Mouse (Mus musculus) urinary bladder, postnatal 0 days (tissue): ENCODE measurements around the gene Gm12355. TPM values are rescaled to one million over a fixed set of nuclear protein-coding genes. Genes with fewer than 3 reads are reported as not detected.

Experiments used
- polyA plus RNA-seq: library from polyadenylated mRNA; unstranded; fragments of >200 nt; fragmentation: Nextera tagmentation; extraction: Ambion mirVana; gene quantifications from 2 replicates; pipeline ENCODE4 v1.2.1, GENCODE M21; 2015

The Gm12355 gene
- 0.51 and 0.59 TPM in 2 replicates for polyA plus RNA-seq

DNA sequence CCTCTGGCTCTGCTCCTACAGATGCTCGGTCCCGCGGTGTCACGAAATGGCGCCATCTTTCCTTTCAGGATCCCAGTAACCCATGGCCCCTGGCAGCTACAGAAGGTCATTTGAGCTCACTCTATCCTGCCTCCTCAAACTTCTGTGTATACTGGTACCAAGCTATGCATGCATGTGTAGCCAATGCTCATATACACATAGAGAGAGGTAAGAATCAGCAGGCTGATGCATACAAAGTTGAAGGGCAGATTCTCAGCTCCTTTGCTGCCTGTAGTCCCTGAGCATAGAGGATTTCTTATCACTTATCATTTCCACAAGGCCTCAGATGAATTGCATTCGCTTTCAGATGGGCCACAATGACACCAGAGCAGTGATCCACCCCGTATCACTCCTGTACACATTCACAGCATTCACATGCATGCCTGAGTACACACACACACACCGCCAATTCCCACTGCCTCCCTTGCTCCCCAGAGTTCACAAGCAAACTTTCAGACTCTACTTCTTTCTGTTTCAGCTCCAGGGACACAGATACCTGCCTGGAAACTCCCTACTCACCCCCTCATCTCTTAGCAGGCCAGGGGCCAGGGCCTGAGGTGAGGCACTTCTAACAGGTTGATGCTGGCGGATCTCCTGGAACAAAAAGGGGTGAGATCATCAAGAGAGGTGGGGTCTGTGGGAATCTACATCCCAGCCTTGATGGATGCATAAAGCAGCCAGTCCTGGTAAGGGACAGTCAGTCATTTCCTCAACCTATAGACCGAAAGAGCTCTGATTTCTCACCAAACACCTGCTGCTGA, at the start of gene Gm12355, which contains the start of gene Gsdma3:
Gm12355 (minus strand) TSS at position 51 of the 800 bp plus-strand sequence.
Gsdma3 (plus strand) TSS at position 750 of the 800 bp plus-strand sequence.

DNA sequence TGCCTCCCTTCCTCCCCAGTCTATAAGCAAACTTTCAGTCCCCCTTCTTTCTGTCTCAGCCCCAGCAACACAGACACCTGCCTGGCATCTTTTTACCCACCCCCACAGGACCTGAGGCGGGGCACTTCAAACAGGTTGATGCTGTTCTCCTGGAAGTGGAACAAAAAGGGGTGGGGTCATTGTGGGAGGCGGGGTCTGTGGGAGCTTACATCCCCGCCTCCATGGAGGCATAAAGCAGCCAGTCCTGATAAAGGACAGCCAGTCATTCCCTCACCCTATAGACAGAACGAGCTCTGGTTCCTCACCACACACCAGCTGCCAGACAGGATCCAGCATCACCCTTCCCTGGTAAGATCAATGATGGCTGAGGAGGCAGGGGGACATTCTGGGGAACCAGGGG, 38.6 kb upstream of the Gm12355 start, which contains the start of gene Gsdma:
Gsdma (plus strand) TSS at position 261 of the 400 bp plus-strand sequence.

DNA sequence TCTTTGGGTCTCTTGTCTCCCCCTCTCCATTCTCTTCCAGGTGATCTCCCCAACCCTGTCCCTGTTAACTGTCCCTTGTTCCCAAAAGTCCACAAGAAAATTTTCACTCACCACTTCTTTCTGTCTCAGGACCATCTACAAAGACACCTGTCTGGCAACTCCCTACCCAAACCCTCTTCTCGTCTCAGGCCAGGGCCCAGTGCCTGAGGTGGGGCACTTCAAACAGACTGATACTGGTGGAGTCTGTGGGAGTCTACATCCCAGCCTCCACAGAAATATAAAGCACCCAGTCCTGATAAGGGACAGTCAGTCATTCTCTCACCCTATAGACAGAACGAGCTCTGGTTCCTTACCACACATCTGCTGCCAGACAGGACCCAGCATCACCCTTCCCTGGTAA, 21.0 kb upstream of the Gm12355 start, which contains the start of gene Gsdma2:
Gsdma2 (plus strand) TSS at position 301 of the 400 bp plus-strand sequence.

DNA sequence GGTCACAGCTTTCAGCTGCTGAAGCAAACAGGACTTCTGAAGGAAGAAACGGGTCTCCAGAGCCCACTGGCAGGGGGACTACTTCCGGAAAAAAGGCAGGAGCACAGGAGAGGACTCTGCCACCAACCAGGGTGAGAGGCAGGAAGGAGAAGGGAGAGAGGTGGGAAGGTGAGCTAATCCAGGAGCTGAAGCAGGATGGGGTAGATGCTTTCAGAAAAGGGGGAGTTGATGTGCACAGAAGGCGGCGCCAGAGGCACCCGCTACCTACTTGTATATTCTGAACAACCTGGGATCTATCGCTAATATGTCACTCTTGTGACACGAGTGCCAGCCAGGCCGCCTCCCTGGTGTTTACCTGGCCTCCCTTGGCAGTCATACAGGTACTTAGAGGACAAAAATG, 27.5 kb downstream of the Gm12355 start, which contains the start of gene Lrrc3c:
Lrrc3c (plus strand) TSS at position 301 of the 400 bp plus-strand sequence.

DNA sequence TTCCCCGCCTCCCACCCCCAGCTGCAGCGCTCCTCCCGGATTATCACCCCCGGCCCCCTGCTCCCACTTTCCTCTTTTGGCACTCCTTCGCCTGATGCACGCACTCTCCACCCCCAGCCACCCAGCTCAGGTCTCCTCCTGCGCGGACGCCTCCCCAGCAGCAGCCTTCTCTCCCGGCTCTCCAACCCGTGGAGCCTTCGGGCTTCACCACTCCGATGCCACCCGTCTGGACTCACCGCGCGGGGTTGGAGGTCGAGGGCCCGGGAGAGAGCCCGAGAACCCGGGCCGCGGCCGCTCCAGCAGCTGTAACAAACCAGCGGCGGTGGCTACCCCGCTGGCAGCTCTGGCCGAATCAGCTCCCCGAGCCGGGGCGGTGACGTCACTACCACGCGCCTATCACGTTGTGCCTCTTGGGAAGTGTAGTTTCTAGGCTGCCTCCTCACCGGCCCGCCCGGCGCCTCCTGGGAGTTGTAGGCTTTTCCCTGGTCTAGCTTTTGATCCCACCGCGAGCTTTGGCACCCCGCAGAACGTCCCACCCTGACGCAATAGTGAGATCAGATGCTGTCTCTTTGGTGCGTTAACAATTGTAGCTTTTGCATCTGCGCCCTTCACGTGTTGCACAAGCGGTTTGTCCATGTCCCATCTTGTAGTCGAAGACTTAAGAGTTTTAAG, 38.4 kb downstream of the Gm12355 start, which contains the start of gene Ormdl3:
Ormdl3 (minus strand) TSS at position 477 of the 672 bp plus-strand sequence.

Other genes starting within 250 kb of the Gm12355 start
- 0.17 TPM in 1 of 2 replicates, not detected in the other for gene Tcap, start 241.8 kb downstream of the Gm12355 start, polyA plus RNA-seq
- gene Pnmt, start 239.2 kb downstream of the Gm12355 start, polyA plus RNA-seq: not detected in 2 replicates
- gene Pgap3, start 225.2 kb downstream of the Gm12355 start, polyA plus RNA-seq: 4.9 and 5.2 TPM in 2 replicates
- gene Erbb2, start 213.2 kb downstream of the Gm12355 start, polyA plus RNA-seq: 19.6 and 20.7 TPM in 2 replicates
- gene Mien1, start 186.7 kb downstream of the Gm12355 start, polyA plus RNA-seq: 68.4 and 69.1 TPM in 2 replicates
- 18.8 and 21.9 TPM in 2 replicates for gene Grb7, start 179.3 kb downstream of the Gm12355 start, polyA plus RNA-seq
- gene Ikzf3, start 79.6 kb downstream of the Gm12355 start, polyA plus RNA-seq: 2.3 and 2.8 TPM in 2 replicates
- 0.16 and 0.56 TPM in 2 replicates for gene Zpbp2, start 74.6 kb downstream of the Gm12355 start, polyA plus RNA-seq
- gene Ormdl3, start 38.3 kb downstream of the Gm12355 start, polyA plus RNA-seq: 49.1 and 50.2 TPM in 2 replicates
- not detected in 2 replicates for gene Lrrc3c, start 27.4 kb downstream of the Gm12355 start, polyA plus RNA-seq
- not detected in 2 replicates for gene Gsdma3, start 699 bp upstream of the Gm12355 start, polyA plus RNA-seq
- not detected in 2 replicates for gene Gsdma2, start 21.1 kb upstream of the Gm12355 start, polyA plus RNA-seq
- gene Gsdma, start 38.7 kb upstream of the Gm12355 start, polyA plus RNA-seq: 2.4 and 2.8 TPM in 2 replicates
- gene Psmd3, start 56.9 kb upstream of the Gm12355 start, polyA plus RNA-seq: 117 and 120 TPM in 2 replicates
- 0.72 and 0.96 TPM in 2 replicates for gene Csf3, start 75.6 kb upstream of the Gm12355 start, polyA plus RNA-seq
- 16.3 and 20.1 TPM in 2 replicates for gene Med24, start 103.8 kb upstream of the Gm12355 start, polyA plus RNA-seq
- gene Thra, start 115.0 kb upstream of the Gm12355 start, polyA plus RNA-seq: 24.8 and 25.4 TPM in 2 replicates
- gene Nr1d1, start 149.7 kb upstream of the Gm12355 start, polyA plus RNA-seq: 6.4 and 9.4 TPM in 2 replicates
- gene Msl1, start 169.9 kb upstream of the Gm12355 start, polyA plus RNA-seq: 11.6 and 13.5 TPM in 2 replicates
- 16.1 and 18.2 TPM in 2 replicates for gene Casc3, start 179.2 kb upstream of the Gm12355 start, polyA plus RNA-seq
- 1.9 and 2.6 TPM in 2 replicates for gene Rapgefl1, start 211.1 kb upstream of the Gm12355 start, polyA plus RNA-seq
- 4.3 and 4.6 TPM in 2 replicates for gene Wipf2, start 238.0 kb upstream of the Gm12355 start, polyA plus RNA-seq